Mouse (Mus musculus) frontal cortex, postnatal 10 days (tissue): Measurements from ENCODE around the gene Tceal1.
"Not testable (repeated sequence)": the region's sequence is repeated elsewhere in the genome, so short reads cannot be mapped to it uniquely, and the experiment has no call there.

Experiments
- DNase-seq, 2 experiments: peaks; one replicate each; pipeline ENCODE4 v3.0.0; 2022; ENCODE audit warnings: low spot score in 2 of 2, mixed read lengths in 1 of 2

The Tceal1 gene

DNA sequence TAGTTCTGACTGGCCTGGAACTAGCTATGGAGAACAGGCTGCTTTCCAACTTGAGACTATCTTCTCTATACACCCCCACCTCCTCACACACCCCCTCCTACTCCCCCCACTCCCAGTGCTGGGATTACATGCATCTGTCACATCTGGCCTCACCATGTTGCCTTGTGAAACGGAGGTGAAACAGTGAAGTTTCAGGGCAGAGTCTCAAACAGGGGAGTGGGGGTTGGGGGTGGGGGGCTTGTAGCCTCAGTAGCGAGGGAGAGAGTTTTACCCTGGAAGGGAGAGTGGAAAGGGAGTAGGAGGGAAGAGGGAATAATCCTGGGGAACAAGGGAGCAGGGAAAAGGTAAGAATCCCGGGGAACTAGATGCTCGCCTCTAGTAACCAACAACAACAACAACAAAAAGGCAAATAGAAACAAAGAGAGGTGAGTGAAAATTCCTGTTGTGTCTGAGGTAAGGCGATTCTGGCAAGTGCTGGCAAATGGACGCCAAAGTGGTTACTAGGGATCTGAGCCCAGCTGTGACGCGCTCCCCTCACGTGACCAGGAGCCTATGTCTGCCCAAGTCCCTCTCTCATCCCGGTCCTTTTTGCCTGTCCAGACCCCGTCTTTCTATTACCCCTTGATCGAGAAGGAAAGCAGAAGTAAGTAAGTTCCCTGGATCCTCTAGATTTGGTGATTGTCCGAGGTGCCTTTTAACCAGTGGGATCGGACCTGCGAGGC is at the start of gene Tceal1:
Gene Tceal1 (plus strand): TSS at position 537 of the 722 bp plus-strand sequence.
- DNase-seq = peak; percentile 37 to 56

DNA sequence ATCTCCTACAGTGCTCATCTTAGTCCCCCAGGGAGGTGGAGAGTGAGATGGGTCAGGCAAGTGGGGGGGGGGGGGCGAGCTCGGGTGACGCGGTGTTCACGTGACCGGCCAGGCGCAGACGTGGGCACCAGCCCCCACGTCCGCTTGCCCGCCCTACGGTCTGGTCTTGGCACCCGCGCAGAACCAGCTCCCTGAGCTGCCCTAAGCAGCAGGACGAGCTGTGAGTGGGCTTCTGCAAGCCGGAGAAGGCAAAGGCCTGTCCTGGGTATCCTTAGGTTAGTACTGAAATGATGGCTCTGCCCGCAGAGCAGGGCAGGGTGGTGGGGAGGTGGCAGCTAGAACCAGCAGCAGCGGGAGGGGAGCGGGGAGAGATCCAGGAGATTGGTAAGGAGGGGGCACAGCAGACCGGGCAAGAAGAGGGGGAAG is 41.5 kb upstream of the Tceal1 start:
- DNase-seq = peak; percentile 10 to 27

DNA sequence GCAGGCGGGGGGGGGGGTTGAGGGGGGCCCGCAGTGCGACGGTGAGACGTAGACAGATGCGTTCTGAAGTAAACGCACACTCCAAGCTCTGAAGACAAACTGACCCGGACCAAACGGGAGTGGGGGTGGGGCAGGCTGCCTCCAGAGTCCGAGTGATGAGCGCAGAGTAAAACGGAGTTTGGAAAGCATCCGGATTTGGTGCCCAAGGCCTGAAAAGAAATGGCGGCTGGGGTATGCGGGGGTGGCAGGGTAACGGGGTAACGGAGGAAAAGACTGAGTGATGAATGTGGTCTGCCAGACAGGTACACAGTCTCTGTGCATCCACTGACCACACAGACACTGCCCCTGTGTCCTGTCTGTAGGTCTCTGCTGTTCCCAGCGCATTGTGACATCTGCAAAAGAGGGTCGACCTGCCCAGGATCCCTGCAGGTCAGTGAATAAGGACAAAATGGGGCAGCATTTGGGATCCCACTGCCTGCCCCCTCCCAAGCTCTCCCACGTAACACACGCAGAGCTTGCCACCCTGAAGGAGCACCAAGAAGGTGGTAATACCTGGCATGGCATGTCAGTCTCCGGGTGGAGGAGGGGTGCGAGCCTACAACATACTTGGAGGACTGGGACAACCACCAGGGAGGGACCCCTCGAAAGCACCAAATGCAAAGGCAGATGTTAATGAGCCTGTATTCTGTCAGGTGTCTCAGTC is 40.9 kb upstream of the Tceal1 start:
- DNase-seq = peak; percentile 9 to 23

DNA sequence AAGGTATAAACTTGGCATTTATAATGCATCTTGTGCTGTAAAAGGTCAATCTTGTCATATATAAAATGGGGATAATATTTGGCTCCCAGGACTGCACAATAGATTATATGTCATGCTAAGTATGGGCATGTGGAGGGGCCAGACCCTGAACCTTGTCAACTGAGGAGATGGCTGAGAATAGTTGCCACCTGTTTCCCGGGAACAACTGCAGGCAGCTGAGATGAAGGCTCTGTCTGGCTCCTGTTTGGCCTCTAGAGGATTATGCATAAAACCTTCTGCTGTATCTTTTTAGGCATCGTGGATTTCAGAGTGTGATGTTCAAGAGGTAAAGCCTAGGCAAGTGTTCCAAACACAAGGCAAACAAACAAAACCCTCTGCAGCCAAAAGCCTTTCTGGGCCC is 39.0 kb upstream of the Tceal1 start:
- DNase-seq = no peak

DNA sequence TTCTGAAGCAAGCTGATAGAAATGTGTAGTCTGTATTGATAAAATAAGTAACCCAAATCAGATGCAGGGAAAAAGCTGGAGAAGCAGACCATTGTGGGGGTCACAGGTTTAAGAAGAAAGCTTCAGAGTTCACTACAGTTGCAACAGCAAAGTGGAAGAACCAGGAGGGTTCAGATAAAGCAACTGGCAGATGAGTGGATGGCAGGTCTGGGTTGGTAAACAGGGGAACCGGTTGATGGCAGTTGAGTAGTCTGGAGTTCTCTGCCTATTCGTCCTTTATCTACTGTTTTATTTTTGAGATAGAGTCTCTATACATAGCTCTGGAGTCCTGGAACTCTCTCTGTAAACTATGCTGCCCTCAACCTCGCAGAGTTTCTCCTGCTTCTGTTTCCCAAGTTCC is 26.8 kb upstream of the Tceal1 start:
- no peak for DNase-seq

DNA sequence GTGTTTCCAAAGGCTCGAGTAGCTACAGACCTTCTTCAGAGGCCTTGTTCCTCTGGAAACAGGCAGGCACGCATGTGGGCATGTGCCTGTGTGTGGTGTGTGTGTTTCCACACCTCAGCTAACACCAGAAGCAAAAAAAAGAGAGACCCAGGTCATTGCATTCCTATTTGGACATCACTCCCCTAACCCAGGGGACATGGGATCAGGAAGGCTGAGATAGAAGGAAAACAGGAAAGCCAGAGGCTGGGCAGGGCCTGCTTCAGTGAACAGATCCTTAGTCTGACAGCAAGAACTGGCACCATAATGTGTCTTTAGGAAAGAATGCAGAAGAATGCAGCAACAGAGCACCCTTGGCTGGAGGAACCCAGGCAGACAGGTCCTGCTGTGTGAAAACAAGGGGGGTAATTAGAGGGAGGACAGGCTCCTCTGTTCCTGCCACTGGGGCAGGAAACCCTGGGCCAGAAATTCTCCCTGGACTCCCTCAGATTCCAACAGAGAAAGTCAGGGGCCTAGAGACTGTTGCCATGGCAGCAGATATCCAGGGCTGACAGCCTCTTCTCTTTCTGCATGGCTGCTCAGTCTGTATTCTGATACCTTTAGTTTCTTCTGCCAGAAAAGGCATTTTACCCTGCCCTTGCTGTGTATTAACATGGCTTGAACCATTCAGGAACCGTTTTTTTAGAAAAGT is 16.0 kb upstream of the Tceal1 start:
- DNase-seq = not testable (repeated sequence)

DNA sequence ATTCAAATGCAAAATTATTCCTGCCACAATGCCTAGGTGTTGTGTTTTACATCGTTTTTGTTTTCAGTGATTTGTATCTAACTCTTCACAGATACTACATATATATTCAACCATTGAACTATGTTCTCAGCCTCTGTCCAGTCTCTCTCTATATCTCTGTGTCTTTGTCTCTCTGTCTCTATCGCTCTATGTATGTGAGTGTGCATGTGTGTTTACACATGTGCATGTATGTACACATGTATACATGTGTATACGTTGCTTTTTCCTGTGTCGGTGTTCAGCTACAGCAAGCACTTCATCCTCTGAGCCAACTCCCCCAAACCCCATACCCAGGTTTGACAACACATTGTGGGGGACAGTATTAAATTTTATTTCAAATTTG is 15.5 kb upstream of the Tceal1 start:
- no peak for DNase-seq

DNA sequence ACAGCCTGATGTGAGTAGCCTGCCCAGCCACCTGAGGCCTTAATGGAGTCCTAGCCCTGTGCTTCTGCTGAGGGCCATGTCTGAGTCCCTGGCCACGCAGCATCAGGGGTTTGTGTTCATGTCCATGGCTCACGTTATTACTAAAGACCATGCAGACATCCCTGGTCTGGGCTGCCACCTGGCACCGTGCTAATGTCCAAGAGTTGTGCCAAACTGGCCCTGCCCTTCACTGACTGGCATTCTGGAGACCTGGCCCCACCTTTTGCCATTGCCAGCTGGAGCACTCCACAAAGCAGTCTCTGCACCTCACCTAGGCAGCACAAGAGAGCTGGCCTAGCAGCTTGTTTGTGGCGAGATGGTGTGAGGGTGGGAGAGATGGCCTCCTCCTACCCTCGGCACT is 14.6 kb upstream of the Tceal1 start:
- DNase-seq = no peak

DNA sequence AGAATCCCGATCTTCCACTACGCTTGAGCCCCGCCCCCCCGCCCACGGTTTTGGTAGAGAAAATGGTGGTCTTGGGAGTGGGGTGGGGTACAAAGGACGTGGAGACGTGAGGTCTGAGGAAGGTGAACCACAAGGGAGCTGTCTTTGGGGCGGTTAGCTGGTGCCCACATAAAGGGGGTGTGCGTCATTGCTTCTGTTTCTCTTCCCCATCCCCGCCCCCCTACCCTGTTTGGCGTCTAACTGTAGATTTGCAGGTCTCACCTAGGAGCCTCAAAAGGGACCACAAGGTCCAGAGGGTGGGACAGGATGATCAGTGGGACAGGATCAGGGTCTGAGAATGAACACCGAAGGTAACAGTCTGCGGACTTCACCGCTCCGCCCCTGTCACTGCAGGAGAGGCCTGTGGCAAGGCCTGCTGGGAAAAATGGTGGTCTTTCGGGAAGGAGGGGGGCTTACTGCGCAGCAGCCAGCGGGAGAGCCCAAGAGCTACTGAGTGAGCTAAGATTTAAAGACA is 443 bp downstream of the Tceal1 start:
- peak; percentile 34 to 56 for DNase-seq

DNA sequence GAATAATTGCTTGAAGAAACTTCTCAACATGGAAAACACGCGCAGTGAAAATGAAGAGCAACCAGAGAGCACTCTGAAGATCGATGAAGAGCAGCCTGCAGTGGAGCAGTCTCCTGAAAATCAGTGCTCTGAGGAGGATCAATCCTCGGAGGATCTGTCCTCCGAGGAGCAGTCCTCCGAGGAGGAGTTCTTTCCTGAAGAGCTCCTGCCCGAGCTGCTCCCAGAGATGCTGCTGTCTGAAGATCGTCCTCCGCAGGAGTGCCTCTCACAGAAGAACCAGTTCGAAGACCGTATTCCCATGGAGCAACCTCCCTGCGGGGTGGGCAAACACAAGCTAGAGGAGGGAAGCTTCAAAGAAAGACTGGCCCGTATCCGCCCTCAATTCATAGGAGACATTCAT is 1.0 kb downstream of the Tceal1 start:
- DNase-seq = no peak

DNA sequence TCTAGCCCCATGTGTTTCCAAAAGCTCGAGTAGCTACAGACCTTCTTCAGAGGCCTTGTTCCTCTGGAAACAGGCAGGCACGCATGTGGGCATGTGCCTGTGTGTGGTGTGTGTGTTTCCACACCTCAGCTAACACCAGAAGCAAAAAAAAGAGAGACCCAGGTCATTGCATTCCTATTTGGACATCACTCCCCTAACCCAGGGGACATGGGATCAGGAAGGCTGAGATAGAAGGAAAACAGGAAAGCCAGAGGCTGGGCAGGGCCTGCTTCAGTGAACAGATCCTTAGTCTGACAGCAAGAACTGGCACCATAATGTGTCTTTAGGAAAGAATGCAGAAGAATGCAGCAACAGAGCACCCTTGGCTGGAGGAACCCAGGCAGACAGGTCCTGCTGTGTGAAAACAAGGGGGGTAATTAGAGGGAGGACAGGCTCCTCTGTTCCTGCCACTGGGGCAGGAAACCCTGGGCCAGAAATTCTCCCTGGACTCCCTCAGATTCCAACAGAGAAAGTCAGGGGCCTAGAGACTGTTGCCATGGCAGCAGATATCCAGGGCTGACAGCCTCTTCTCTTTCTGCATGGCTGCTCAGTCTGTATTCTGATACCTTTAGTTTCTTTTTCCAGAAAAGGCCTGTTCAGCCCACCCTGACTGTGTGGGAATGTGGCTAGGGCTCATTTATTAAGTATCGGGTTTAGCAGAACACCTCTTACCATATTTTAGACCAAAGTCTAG is 7.1 kb downstream of the Tceal1 start:
- DNase-seq = not testable (repeated sequence)

DNA sequence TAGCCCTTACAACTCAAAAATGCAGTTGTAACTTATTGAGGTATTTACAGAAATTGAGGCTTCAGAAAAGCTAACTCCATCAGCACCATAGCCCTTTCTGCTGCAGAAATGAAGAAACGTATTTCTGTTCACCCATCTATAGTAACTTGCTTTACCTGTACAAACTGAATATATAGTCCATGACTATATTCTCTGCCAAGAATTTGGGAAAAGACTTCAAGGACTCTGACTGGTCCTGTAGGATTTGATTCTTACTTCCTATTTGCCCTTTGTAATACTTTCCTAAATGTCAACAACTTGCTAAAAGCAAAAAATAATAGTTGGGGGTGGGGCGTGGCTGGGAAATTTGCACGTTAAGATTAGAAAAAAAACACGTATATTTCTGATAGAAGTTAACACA is 24.2 kb downstream of the Tceal1 start:
- no peak for DNase-seq

DNA sequence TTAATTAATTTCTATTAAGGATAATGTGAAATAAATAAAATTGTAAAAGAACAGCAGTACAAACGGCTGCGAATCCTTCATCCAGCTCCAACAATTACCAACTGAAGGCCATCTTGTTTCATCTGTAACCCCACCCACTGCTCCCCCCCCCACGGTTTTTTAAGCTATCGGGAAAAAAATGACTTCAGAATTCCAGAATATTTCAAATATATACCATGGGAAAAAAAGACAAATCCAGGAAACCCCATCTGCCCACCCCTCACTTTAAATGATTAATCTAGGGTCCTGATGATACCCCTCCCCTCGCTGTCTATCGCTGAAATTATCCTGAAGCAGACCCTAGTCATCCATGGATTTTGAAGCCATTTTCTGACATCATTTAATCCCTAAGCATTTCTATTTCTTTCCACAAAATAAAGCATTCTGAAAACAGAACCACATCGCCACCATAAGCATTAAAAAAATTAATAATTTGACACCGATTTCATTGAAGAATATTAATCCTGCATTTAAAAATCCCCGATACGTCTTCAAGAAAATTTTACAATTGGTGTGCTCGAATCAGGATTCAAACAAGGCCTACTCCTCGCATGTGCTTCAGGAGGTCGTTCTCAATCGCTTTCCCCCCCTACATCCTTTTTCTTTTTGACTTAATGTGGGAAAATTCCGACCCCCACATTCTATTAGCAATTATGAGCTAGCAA is 32.5 kb downstream of the Tceal1 start:
- no peak for DNase-seq

DNA sequence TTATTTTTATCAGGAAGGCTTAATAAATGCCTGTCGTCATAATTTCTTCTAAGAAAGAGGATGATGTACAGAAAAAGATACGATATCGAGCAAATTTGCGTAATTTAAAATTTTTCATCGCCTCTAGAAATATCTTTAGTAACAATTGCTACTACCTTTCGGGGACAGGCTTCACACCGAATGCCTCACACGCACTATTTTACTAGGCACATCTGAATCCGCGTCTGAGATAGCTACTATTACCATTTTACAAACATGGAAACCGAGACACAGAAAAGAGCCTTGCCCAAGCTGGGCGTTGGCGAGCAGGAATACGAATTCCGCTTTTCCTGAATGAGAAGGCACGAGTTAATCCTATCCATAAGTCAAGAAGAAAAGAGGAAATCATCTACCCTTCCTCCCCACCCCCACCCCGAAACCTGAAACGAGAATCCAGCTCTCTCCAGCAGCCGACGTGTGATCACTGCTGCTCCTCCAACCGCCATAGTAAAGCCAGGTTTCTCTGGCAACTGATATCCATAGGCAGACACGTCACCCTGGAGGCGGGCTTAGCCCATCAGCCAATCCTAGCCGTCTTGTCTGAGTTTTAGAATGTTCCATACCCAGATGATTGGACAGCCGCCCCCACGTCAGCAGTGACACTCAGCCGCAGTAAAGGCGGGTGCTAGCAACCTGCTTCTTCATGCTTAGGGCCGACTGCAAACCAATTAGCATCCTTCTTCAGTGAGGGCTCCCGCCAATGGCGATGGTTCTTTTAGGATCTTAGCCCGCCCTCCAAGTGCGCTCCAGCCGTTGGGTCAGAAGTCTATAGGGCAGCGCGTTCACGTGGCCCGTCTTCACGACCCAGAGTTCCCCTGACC is 33.2 kb downstream of the Tceal1 start:
- DNase-seq = peak; percentile 89 to 95

DNA sequence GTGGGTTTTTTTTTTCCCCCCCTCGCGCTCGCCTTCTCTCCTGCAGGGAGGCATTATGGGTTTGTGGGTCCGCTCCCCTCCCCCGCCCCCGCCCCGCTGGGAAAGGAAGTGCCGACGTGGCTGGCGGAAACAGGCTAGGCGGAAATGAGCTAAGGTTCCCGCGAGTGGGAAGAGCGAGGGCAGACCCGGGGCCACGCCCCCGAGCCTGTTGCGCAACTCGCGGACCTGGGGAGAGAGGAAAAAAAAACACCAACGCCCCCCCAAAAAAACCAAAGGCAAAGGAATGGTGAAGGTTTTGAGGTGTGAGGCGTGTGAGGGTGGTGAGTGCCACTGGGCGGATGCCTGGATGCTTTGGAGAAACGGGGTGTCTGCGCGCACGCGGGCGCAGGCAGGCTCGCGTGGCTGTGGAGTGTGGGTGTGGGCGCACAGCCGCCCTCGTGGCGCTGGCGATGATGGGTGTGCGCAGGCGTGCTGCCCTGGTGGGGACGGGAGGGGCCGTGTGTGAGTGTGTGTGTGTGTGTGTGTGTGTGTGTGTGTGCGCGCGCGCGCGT is 33.9 kb downstream of the Tceal1 start:
- DNase-seq = peak; percentile 76

DNA sequence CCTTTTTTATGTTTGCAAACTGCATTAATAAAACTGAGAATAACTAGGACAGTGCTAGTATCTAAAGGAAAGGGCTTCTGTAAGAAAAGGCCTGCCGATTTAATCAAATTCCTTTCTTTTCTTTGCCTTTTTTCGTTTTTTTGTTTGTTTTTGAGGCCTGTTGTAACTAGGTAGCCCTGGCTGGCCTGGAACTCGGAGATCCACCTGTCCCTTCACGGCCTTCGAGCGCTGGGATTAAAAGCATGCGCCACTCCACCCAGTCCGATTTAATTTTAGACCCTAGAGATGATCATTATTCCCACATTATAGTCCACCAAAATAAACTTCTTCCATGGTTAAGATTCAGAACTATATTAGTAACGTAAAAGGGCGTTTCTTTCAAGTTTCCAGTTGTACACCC is 34.5 kb downstream of the Tceal1 start:
- DNase-seq = no peak

DNA sequence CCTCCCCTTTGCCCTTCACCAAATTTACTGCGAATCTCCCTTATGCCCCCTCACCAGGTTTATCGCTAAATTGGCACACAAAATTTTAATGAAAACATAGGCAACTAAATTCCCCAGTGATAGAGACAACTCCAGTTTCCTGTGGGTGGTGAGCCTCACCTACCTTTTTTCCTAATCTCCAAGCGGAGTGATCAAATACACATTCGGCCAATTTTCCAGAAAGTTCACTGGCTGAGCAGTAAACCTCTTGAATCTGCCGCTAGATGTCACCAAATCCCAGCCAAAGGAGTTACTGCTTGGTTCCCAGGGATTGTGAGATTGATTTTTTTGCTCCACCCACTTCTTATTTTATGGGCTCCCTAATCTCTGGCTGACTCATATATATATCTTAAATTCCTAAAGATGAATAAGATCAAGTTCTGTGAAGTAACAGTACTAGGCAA is 34.9 kb downstream of the Tceal1 start:
- DNase-seq = peak; percentile 14 to 52

DNA sequence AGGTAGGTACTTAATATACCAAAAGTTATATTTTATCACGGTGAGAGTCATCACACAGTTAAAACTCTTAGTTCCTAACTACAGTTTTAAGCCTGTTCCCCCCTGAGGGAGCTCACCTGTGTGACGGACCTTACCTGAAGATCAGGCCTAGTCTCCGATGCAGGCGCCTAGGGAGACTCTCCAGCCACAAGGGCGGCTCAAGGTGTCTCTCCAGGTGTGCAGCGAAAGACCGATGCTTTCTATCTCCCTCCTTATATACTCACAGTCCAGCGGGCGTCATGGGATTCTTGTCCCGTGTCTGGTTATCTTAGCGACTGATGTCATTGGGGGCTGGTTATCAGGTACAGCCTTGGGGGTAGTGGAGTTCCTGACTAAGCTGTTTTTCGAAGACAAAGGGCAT is 35.7 kb downstream of the Tceal1 start, which contains the start of gene Morf4l2:
Gene Morf4l2 (minus strand): TSS at position 232 of the 400 bp plus-strand sequence.
- no peak for DNase-seq

DNA sequence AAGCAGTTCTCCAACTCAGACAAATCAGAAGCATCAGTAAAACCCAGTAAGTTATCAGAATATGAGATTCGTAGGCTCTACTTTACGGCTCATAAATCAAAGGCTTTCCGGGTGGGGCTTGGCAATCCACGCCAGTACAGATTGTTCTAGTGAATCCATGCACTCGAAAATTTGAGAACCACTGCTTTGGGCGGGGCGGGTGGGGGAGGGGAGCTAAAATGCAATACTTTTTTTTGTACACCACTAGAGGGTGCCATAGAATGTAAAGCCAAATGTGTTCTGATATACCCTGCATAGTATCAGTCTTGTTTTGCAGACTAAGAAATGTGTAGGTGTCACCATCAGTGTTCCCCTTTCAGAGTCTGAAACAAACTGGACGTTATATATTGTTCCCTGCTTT is 36.9 kb downstream of the Tceal1 start:
- DNase-seq = no peak

DNA sequence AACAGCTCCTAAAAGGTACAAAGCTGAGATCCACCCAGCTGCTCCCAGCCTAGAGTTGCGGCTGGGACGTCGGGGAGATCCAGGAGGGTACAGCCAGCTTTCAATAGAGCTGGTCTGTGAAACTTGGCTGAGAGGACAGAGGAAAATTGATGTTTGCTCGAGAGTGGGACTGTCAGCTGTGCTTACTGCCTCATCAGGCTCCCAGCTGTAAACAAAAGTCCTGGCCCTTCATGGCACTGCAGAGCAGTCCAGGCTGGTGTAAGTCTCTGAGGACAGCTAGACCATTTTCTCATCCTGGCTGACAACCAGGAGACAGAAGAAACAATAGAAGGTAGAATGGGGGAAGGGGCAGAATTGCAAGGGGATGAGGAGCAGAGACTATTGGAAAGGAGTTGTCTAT is 41.5 kb downstream of the Tceal1 start:
- DNase-seq = no peak
